Mouse (Mus musculus) regulatory T cell (primary cell): ENCODE measurements around the gene Slc39a11.

Experiments
- in situ Hi-C: fragments of 300-600 bp; cut with MboI, MseI; formaldehyde crosslinking; loops from one replicate; pipeline ENCODE4 v1.15.1; 2025; ENCODE audit warnings: high pct_unique_total_duplicates

Slc39a11 gene

DNA sequence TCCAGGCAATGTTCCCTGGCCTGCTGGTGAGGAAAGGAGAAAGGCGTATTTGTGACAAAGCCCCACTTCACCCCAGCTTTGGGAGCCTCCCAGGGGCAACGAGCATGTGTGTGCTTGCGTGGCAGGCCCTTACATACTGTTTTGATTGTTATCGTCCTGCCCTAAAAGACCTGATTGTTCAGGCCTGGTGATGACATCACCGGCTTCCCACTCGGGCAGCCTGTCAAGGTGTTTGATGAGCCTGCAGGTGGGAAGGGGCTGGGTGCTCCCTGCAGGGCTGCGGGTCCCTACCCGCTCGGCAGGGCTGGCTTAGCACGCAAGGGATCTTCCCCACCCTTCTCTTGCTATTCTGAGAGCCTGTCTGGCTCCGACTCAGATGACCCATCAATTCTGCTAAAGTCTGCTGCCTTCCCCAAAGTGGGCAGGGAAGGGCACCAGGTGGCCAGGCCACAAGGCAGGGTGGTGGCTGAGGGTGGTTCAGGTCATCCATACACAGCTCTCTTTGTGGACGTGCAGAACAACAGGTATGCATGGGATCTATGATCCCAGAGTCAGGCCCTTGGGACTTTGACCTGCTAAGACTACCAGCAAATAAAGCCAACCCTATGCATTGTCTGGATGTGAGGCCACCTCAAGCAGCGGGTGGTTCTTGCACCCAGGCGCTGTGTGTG lies 390.0 kb downstream of the Slc39a11 start:
- in situ Hi-C loops, result no loop called here

DNA sequence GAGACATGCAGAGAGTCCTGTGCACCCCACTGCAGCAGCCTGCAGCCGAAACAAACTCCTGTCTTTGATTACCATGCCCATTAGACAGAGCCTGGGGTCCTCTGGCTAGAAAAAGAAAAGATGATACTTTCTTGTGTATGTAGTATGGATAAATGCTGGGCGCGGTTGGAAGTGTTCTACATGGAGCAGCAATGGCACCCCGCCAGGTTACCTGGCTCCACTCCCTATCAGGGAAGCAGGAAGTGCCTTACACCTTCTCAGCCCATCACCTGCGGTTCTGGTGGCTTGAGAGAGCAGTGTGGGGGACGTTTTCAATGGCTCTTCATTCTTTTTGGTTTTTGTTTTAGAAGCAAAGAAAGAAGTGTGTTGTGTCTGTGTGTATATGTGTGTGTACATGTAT lies 391.9 kb downstream of the Slc39a11 start:
- in situ Hi-C loops, result no loop called here

DNA sequence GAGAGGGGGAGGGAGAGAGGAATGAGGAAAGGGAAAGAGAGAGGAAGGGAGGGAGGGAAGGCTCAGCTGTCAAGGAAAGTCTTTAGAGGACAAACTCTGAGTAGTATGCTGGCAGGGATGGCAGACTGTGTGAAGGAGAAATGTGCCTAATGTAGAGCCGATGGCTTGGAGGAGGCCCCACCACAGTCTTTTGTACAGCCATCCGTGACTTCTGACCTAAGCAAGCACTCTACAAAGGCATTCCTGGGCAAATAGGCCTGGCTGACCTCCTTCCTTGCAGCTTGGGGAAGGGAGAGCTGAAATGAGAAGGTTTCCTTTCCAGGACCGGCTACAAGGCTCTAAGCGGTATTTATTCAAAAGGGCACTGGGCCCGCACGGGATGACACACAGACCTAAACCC lies 395.2 kb downstream of the Slc39a11 start:
- in situ Hi-C loops, result no loop called here

DNA sequence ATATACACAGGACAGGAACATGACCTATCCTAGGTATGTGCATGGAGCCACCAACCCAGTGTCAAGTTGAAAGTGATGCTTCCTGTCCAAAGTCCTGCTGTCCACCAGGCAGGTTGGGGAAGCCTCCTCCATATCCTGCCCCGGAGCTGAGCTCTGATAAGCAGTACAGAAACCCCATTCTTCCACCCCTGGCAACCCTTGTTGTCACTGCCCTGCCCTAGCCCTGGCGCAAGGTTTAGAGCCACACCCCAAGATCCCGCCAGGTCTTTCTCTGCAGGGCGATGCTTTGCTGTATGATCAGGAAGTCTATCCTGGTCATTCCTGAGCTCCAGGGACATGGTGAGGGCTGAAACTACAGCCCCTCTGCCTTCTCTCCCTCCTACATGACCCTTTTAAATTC lies 396.7 kb downstream of the Slc39a11 start:
- in situ Hi-C loops, result no loop called here

DNA sequence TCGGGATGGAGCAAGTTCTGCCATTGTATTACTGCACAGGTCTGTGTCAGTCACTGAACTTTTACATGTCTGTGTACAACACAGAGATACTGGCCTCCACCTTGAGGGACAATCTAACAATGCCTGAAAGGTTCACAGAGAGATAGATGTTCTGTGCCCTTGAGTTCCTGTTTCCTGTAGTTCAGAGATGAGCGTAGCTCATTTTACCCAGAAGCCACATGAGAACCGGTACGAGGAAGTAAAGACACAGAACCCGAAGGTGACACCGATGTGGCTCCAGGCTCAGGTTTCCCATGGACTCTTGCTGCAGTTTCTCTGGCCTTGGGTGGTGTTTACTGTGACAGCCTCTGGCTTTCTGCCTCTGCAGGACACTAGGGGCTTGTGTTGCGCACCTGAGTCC lies 398.7 kb downstream of the Slc39a11 start:
- in situ Hi-C loops, result no loop called here

DNA sequence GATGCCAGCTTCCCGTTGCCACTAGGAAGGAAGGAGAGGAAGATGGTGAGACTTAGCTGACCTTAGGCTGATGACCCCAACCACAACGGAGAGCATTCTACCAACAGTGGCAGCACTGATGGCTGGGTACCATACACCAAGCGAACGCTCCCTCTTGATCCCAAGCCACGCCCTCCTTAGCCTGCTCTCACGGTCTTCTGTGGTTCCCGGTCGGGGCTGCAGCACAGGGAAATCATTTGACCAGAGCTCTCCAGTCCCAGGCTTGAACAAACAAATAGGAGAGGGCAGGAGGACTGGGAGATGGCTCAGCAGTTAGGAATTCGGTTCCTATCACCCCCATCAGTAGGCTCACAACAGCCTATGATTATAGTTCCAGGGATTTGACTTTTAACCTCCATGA lies 403.4 kb downstream of the Slc39a11 start:
- in situ Hi-C loops, result loop anchor here (10.0 kb wide), 1 partner anchor 642 kb away; no protein-coding TSS in a partner anchor

DNA sequence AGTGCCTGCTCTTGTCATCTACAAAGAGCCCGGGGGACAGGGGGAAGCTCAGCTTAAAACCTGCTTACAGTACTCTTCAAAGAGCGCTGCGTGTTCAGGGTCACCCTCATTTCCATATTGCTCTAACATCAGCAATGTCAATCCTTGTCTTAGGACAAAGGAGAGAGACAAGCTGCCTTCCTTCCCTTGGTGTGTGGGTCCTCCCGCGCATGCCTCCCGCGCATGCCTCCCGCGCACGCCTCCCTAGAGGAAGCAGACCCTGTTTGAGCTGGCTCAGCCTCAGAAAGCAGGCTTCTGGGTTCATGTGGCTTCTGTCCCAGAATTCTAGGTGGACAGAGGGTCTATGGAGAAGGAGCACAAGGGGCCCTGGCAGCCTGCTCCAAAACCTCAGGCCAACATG lies 404.2 kb downstream of the Slc39a11 start:
- in situ Hi-C loops, result loop anchor here (10.0 kb wide), 1 partner anchor 641 kb away; no protein-coding TSS in a partner anchor

DNA sequence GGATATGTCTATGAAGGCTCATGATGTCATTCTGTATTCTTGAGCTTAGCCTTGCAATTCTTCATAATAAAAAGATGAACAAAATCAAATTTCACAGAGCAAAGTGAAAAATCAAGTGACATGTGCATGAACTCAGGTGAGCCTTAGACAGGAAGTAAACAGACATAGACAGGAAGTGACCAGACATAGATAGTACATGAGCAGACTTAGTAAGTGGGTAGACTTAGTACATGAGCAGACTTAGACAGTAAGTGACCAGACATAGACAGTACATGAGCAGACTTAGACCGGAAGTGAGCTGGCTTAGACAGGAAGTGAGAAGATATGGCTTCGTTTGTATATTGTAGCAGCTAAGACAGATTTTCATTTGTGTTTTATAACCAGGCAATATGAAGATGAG lies 415.4 kb downstream of the Slc39a11 start:
- in situ Hi-C loops, result no loop called here

DNA sequence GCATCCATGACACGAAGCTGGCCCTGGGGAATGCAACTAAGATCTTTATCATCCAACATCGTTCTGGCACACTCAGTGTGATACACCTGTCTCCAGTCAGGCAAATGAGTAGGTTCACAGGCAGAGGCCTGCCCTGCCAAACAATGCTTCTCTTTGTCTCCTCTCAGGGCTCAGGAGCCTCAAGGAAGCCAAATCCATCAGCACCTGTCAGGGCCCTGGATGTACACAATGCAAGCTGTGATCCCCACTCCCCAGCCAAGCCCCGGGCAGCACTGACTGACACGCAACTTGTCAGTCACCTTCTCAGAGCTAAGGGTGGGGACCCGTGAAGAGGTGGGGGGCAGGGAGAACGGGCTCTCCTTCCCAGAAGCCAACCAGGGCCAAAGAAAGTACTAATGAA lies 417.8 kb downstream of the Slc39a11 start:
- in situ Hi-C loops, result no loop called here

DNA sequence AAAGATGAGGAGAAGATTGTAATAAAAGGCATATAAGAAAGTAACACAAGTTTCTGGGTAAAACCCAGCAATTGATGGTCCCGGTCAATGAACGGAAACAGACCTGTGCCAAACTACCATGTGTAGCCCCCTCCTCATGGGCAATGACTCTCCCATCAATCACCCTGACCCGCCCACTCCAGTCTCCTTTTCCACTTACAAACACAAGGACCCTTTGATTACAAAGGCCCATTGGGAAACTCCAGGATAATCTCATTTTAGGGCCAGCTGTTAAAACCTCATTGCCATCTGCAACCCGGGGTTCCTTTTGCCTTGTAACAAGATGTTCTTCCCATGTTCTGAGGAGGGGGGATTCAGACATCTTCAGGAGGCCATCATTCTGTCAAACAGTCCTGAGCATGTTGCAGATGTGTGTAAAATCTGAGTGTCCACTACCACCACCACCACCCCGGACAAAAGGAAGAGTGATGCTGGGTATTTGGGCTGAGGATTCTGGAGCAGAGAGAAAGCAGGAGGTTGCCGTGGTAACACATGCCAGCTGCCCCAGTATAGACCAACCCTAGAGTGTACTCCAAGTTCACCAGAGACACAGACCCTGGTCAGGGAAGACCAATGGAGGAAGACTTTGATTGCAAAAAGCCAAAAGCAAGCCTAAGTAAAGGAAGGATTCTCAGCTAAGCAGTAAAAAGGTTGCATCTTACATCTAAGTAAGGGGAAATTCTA lies 419.3 kb downstream of the Slc39a11 start:
- in situ Hi-C loops, result no loop called here

DNA sequence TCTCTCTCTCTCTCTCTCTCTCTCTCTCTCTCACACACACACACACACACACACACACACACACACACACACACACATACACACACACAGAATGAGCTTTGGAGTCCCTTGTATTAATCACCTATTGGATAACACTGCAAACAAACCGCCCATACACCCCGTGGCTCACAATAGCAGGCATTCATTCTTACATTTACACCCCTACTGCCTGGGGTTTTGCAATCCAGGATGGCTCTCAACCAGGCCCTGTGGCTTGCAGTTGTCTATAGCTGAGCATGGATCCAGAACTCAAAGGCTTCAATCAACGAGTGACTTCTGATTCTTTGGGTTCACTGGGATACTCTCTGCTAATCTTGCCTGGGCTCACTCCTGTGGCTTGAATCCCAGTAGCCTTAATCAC lies 424.1 kb downstream of the Slc39a11 start:
- in situ Hi-C loops, result no loop called here

DNA sequence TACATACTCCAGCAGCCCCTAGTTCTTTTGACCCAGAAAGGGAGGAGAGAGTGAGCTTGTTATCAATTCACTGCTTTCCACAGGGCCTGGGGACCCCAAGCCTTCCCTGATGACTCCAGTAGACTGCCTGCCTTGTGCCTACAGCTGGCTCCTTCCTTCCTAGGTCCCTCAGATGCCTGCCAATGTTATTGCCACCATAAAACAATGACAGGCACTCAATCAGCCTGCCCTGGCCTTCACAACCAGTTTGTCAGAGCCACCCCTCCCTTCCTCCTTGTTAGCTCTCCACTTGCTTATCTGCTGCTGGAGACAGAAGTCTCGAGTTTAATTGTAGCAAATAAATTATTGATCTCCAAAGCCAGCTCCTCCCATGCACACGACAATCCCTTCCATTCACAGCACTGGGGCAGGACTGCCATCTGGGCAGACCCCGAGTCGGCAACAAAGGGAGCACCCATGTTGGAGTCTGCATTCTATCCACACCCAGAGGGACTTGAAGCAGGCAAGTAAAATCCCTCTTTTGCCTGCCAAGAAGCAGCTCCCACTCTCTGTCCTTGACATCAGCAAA lies 426.0 kb downstream of the Slc39a11 start:
- in situ Hi-C loops, result no loop called here

DNA sequence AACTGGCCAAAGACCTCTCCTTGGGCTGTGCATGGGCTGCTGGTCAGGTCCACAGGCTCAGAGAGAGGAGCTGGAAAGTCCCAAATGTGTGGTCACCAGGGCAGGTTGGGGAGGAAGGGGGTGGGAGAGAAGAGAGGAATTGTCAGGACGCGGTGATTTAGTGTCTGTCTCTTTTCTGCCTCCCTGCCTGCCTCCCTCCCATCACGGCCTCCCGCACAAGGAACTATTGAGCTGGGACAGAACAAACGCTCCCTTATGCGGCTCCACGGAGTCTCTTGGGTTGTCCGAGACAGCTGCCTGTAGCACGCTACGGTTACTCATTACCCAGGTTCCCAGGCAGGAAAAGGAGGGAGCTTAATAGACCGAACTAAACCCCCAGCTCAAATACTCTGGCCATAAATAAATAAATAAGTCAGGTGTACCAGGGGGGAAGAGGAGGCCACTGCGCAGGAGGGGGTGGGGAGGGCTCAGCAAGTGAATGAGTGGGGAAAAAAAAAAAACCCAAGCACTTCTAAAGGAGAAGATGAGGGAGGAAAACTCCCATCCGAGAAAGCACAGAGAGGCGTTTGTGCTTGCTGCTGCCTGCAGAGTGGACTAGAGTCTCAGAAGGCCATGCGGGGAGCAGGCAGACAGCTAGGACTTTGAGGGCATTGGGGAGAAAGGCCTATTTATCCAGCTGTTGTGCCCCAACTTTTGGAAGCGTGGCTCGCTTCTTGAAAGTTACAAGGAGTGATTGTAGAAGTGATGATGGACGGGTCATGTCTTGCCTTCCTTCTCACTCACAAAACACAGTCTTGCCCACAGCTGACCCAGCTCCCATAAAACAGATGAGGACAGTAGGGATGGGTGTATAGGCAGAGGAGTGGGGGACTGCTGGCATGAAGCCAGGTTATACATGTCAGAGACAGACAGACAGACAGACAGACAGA lies 428.3 kb downstream of the Slc39a11 start:
- in situ Hi-C loops, result no loop called here

DNA sequence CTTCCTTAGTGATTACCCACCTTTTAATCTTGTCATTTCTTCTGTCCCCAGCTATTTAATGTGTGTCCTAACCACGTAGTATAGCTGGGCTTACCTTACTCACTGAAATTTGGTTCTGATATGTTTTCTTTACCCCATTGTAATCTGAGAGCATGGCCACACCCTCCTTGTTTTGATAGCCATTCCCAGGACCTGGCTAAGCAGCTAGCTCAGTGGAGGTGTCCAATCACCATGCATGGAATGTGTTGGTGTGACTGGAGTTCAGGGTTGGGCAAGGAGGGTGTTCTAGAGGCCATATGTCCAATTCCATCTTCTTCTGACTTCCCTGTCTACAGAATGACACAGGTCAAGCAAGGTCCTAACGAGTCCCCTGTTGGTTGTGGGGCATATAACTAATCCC lies 429.2 kb downstream of the Slc39a11 start:
- in situ Hi-C loops, result no loop called here

DNA sequence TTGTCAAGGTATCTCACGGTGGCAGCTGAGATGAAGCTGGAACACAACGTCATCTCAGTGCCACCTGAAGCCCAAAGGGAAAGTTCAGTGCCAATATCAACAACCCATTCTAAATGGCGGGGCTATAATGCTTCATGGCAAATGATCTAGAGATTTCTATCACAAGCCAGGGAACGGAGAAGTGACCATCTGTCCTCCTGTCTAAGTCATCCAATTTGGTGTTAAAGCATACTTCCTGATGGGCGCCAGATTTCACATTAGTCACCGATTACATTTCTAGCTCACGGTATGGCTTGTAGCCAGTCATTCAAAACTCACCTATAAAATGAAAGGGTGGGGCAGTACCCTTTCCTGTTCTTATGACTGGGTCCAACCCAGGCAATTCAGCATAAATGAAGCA lies 435.1 kb downstream of the Slc39a11 start:
- in situ Hi-C loops, result no loop called here

DNA sequence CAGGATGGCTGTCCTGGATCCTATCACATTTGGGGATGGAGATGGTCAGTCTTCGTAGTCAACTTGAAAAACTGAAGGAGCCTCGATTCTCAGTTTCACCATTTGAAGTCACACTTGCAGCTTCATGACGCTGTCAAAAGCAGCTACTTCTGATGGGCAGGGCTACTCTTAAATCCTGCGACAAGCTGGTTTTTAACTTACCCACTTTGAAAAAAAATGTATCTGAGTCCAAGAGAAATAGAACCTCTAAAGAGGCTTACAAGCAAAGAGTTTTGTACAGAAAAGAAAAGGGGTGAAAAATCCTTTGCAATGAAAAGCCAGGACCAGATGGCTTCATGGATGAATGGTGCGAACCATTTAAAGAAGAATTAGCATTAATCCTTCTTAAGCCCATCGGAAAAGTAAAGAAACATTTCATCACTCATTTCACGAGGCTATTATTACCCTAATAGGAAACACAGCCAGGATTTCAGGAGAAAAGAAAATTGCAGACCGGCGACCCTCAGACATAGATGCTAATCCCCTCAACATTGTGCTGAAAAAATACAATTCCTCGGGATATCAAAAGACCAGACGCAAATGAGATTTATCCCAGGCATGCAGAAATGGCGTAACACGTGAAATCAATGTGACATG lies 437.4 kb downstream of the Slc39a11 start:
- in situ Hi-C loops, result no loop called here

DNA sequence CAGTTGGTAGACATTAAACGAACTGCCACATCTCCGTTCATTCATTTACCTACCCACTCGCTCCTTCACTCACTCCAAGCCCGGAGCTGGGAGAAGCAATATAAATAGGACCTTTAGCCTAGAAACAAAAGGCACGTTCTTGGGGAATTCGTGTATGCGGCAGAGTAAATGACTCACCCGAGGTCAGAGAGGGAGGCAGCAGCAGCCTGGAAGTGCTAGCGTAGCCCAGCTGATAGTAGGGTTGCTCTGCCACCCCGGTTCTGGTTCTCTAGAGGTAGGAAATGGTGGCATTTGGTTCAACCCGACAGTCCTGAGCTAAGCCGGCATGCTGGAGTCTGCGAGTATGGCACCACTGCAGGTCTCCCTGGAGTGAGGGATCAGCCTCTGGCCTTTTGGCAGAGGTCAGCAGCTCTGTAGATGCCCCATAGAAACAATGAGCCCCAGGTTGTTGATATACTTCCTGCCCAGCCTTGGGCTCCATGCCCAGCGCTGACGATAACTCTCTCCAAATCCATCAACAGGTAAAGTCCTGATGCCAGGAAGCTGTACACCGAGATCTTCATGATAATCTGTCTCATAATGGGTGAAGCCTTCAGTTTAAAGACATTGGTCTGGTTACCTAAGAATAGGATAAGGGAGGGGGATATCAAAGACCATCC lies 440.5 kb downstream of the Slc39a11 start:
- in situ Hi-C loops, result no loop called here

DNA sequence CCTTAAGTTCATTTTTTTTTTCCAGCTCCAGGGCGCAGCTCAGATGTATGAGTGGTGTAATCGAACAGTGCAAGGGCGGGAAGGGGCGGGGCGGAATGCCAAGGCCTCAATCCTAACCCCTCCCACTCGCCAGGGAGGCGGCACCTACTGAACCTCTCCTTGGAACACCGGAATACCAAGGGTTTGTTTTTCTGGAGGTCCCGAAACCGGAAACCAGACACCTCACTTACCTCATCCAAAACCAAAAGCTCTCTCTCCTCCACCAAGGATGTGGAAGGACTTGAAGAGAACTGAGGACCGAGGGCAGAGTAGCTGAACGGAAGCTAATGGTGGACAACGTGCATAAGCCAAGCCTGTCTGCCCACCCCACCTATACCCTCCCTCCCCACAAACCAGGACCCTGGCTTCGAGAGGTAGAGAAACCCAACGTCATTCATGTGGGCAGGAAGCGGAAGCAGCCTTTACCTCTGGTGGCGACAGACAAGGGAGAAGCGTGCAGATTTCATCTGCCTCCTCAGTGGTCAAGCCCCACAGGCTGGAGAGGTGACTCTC lies 441.3 kb downstream of the Slc39a11 start:
- in situ Hi-C loops, result no loop called here

DNA sequence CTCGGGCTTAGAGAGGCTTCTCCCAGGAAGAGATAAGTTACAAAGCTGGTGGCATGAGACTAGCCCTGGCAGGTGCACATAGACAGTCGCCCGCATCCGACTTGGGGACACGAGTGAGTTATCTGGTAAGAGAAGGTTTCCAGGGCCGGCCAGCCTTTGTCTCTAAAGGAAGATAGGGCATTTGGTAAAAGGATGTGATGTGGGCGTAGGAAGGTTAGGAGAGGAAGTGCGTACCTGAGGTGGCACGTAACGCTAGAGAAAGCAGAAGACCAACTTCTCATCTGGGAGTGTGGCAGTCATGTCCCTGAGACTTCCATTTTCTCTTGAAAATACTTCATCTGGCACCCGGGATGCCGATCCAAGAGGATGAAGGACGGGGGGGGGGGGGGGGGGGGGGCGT lies 441.9 kb downstream of the Slc39a11 start:
- in situ Hi-C loops, result no loop called here

DNA sequence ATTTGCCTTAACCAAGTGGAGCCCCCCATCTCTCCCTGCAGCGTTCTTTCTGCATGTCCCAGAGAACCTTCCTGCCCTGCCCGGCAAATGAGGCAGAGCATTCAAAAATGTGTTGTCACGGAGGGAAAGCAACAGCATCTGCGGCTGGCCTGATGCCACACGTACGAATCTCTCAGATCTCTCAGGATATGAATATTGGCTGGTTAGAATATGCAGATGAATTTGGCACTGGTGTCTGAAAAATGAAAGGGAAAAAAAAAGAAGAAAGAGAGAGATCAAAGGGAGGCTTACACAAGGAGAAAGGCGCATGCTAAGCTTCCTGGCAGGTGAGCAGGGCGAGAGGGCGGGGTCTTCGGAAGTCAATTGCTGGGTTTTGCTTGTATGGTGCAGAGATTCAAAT lies 443.8 kb downstream of the Slc39a11 start:
- in situ Hi-C loops, result no loop called here

DNA sequence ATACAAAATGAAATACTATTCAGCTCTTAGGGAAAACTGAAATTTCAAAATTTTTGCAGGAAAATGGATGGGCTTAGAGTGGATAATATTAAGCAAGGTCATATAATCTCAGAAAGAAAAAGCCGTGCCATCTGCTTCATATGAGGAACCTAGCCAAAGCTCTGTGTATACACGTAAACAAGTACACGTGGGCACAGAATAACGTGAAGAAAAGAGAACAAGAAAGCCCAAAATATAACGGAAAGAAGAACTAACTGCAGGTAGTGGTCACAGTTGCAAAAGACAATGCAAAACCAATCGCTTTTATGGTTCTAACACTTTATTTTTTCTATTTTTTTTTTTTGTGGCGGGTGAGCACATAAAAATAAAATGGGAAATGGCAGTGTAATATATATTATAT lies 446.9 kb downstream of the Slc39a11 start:
- in situ Hi-C loops, result no loop called here
